Mouse (Mus musculus) heart, postnatal 0 days (tissue): ENCODE results near the gene Bpifb3. TPM values are rescaled to one million over a fixed set of nuclear protein-coding genes. Genes with fewer than 3 reads are reported as not detected.

Source experiments
- ATAC-seq: fragments of 200-750 bp; cut with Nextera tagmentation; 2 replicates; pipeline ENCODE4 v1.8.0; 2017; ENCODE audit warnings: low read depth, moderate number of reproducible peaks, moderate library complexity; ENCODE audit not compliant: insufficient read depth
- DNase-seq: peaks from one replicate; pipeline ENCODE4 v3.0.0-alpha.2; 2016; ENCODE audit warnings: low spot score
- H3K27ac ChIP-seq: fragments of 300-500 bp; sonication (generic); 2 replicates; pipeline ENCODE4 v1.5.1; 2014; ENCODE audit warnings: low read depth, mild to moderate bottlenecking
- H3K27me3 ChIP-seq: fragments of 300-500 bp; sonication (generic); 2 replicates; pipeline ENCODE4 v1.6.1; 2014; ENCODE audit warnings: low read length, mixed read lengths; ENCODE audit not compliant: control insufficient read depth, insufficient read depth
- H3K36me3 ChIP-seq: fragments of 300-500 bp; sonication (generic); replicated peaks from 2 replicates; pipeline ENCODE4 v1.6.1; 2014; ENCODE audit warnings: low read length, mixed read lengths; ENCODE audit not compliant: control insufficient read depth, insufficient read depth
- H3K4me1 ChIP-seq: fragments of 300-500 bp; sonication (generic); 2 replicates; pipeline ENCODE4 v1.6.1; 2014; ENCODE audit warnings: antibody characterized with exemption; ENCODE audit not compliant: control insufficient read depth, insufficient read depth
- H3K4me2 ChIP-seq: fragments of 300-500 bp; sonication (generic); 2 replicates; pipeline ENCODE4 v1.6.1; 2014; ENCODE audit warnings: low read depth, mild to moderate bottlenecking, low read length, moderate library complexity
- H3K4me3 ChIP-seq: fragments of 300-500 bp; sonication (generic); 2 replicates; pipeline ENCODE4 v1.5.1; 2014; ENCODE audit warnings: low read depth, low read length
- H3K9ac ChIP-seq: fragments of 300-500 bp; sonication (generic); replicated peaks from 2 replicates; pipeline ENCODE4 v1.6.1; 2014; ENCODE audit warnings: low read depth, low read length, mixed read lengths
- H3K9me3 ChIP-seq: fragments of 300-500 bp; sonication (generic); replicated peaks from 2 replicates; pipeline ENCODE4 v1.6.1; 2016; ENCODE audit warnings: low read length; ENCODE audit not compliant: control insufficient read depth
- CTCF ChIP-seq: IDR thresholded peaks from 2 replicates; pipeline ENCODE4 v1.5.1; 2016; ENCODE audit warnings: antibody characterized with exemption, control low read depth, low read depth
- EP300 ChIP-seq: IDR thresholded peaks from 2 replicates; pipeline ENCODE4 v1.6.1; 2016; ENCODE audit warnings: antibody characterized with exemption, low read depth
- WGBS: fragments of 180-500 bp; shearing (Covaris S2); extraction: QIAGEN DNeasy Blood & Tissue Kit; methylation state at CpG from one replicate; pipeline ENCODE4 v1.1.7; 2014; 5-methylcytosine and 5-hydroxymethylcytosine counted together
- polyA plus RNA-seq: library from polyadenylated mRNA; unstranded; fragments of >200 nt; fragmentation: Nextera tagmentation; extraction: Ambion mirVana; gene quantifications from 2 replicates; pipeline ENCODE4 v1.2.1, GENCODE M21; 2015
- total RNA-seq: library from RNA; depleted of rRNA; stranded (reverse); fragments of >200 nt; gene quantifications from 2 replicates; pipeline ENCODE4 v1.2.3, GENCODE M21; 2014; ENCODE audit warnings: low replicate concordance; rRNA removed

The Bpifb3 gene
- total RNA-seq (not detected in 2 replicates), polyA plus RNA-seq (not detected in 2 replicates)

- WGBS: 71% methylated on average over 8 of the region's 8 CpGs
- no peak for ATAC-seq
Measured at GRCm38 (mm10) chr2:153917930-153918329, at the start of gene Bpifb3. Bpifb3 (plus strand) TSS chr2:153918230.

GRCm38 (mm10) chr2:153870984-153871383 is 47.0 kb upstream of the Bpifb3 start, which contains the start of gene Sun5:
Sun5 (minus strand) TSS chr2:153871084.
- ATAC-seq (no peak), DNase-seq (no peak)
- Histone ChIP-seq H3K27me3 (no peaks in the 10 kb centered on the region), H3K9ac (no peak within 1 kb of the TSS), H3K27ac (no peak within 1 kb of the TSS), H3K4me1 (no peaks in the 10 kb centered on the region), H3K9me3 (no peaks in the 10 kb centered on the region), H3K36me3 (no peaks in the 10 kb centered on the region), H3K4me2 (no peak within 1 kb of the TSS), H3K4me3 (no peak within 1 kb of the TSS)
- TF ChIP-seq CTCF (no peak), EP300 (no peak)
- WGBS: 75% methylated on average over 4 of the region's 4 CpGs

More at GRCm38 (mm10) chr2:153917930-153918329, at the start of gene Bpifb3:
- no peak within 1 kb of the TSS for H3K27ac ChIP-seq
- H3K9ac ChIP-seq: no peak within 1 kb of the TSS
- no peak within 1 kb of the TSS for H3K4me3 ChIP-seq
- no peak for TF ChIP-seq EP300
- no peak for TF ChIP-seq CTCF
- H3K4me2 ChIP-seq: no peak within 1 kb of the TSS
- H3K27me3 ChIP-seq: no peaks in the 10 kb centered on the region
- H3K9me3 ChIP-seq: no peaks in the 10 kb centered on the region
- no peak for DNase-seq
- H3K36me3 ChIP-seq: no peaks in the 10 kb centered on the region
- no peaks in the 10 kb centered on the region for H3K4me1 ChIP-seq

GRCm38 (mm10) chr2:153874745-153875144 is 43.3 kb upstream of the Bpifb3 start, which contains the start of gene Bpifb2:
Bpifb2 (plus strand) TSS chr2:153875045.
- Histone ChIP-seq H3K4me2 (no peak within 1 kb of the TSS), H3K4me1 (no peaks in the 10 kb centered on the region), H3K9ac (no peak within 1 kb of the TSS), H3K36me3 (no peaks in the 10 kb centered on the region), H3K4me3 (no peak within 1 kb of the TSS), H3K27me3 (no peaks in the 10 kb centered on the region), H3K9me3 (no peaks in the 10 kb centered on the region), H3K27ac (no peak within 1 kb of the TSS)
- no peak for DNase-seq
- no peak for ATAC-seq
- TF ChIP-seq CTCF (no peak), EP300 (no peak)
- 60% methylated on average over 9 of the region's 9 CpGs for WGBS

GRCm38 (mm10) chr2:153899111-153899510 is 18.9 kb upstream of the Bpifb3 start:
- H3K27me3 ChIP-seq: no peaks in the 10 kb centered on the region
- ATAC-seq: no peak
- no peaks in the 10 kb centered on the region for H3K36me3 ChIP-seq
- 63% methylated on average over 5 of the region's 5 CpGs for WGBS
- no peak overlapping the region for H3K27ac ChIP-seq
- H3K4me1 ChIP-seq: no peaks in the 10 kb centered on the region
- DNase-seq: no peak
- no peak overlapping the region for H3K4me3 ChIP-seq
- H3K9ac ChIP-seq: no peak overlapping the region
- H3K9me3 ChIP-seq: no peaks in the 10 kb centered on the region
- H3K4me2 ChIP-seq: no peak overlapping the region
- TF ChIP-seq CTCF: no peak
- no peak for TF ChIP-seq EP300

- Histone ChIP-seq H3K9me3 (no peaks in the 10 kb centered on the region), H3K4me1 (no peaks in the 10 kb centered on the region), H3K27ac (no peak within 1 kb of the TSS), H3K4me3 (no peak within 1 kb of the TSS), H3K4me2 (no peak within 1 kb of the TSS), H3K36me3 (no peaks in the 10 kb centered on the region), H3K9ac (no peak within 1 kb of the TSS), H3K27me3 (no peaks in the 10 kb centered on the region)
- 56% methylated on average over 4 of the region's 4 CpGs for WGBS
- TF ChIP-seq EP300: no peak
- TF ChIP-seq CTCF: no peak
- ATAC-seq (no peak), DNase-seq (no peak)
Measured at GRCm38 (mm10) chr2:153900088-153900487, 17.9 kb upstream of the Bpifb3 start, which contains the start of gene Bpifb6. Bpifb6 (plus strand) TSS chr2:153900388.

GRCm38 (mm10) chr2:153902726-153903125 is 15.3 kb upstream of the Bpifb3 start:
- no peak overlapping the region for H3K27ac ChIP-seq
- H3K4me1 ChIP-seq: no peaks in the 10 kb centered on the region
- H3K9me3 ChIP-seq: no peaks in the 10 kb centered on the region
- H3K36me3 ChIP-seq: no peaks in the 10 kb centered on the region
- H3K4me2 ChIP-seq: no peak overlapping the region
- WGBS: 64% methylated on average over 6 of the region's 6 CpGs
- H3K27me3 ChIP-seq: no peaks in the 10 kb centered on the region
- no peak overlapping the region for H3K9ac ChIP-seq
- H3K4me3 ChIP-seq: no peak overlapping the region
- DNase-seq: no peak
- TF ChIP-seq EP300 (no peak), CTCF (no peak)
- ATAC-seq: no peak
